Mouse (Mus musculus): Measurements from ENCODE around the gene Cnot8. TPM values are rescaled to one million over a fixed set of nuclear protein-coding genes. Genes with fewer than 3 reads are reported as not detected.
A peak's percentile ranks its signal among the peaks of the same experiment; 100 is the strongest.

Gene Cnot8
- polyA plus RNA-seq, 1 experiment, result 58.1 TPM

DNA sequence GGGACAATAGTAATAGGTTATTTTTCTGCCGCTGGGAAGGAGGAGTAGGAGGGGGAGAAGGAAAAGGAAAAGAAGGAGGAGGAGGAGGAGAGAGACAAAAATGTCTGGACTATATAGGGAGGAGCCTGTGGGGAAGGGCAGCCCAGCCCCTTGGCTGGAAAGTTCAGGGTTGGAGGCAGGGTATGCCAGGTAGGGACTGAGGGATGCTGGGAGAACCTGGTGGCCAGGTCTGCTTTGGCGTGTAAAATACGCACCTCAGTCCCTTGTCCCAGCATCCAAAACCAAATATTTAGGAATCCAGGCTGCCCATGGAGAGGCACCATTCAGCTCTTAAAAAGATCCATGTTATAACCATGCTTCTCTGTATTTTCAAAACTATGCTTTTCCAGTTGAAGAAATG is 1.8 kb upstream of the Cnot8 start:
- H3K4me3 ChIP-seq (ENCODE audit: insufficient read depth, low read length), result no peak overlapping the region
- H3K4me1 ChIP-seq (ENCODE audit: control insufficient read depth, insufficient read depth, low read length), result no peaks in the 10 kb centered on the region
- no peak overlapping the region for H3K27ac ChIP-seq (ENCODE audit: insufficient read depth, low read length)
- TF ChIP-seq CTCF (IDR thresholded peaks at IDR 0.05; ENCODE audit: borderline replicate concordance, insufficient read depth, low read length) (no peak), POLR2A (IDR thresholded peaks at IDR 0.05; ENCODE audit: low read depth, low read length) (no peak)

- TF ChIP-seq CTCF (IDR thresholded peaks at IDR 0.05; ENCODE audit: borderline replicate concordance, insufficient read depth, low read length), result no peak
- no peak for TF ChIP-seq POLR2A (IDR thresholded peaks at IDR 0.05; ENCODE audit: low read depth, low read length)
- Histone ChIP-seq H3K27ac (ENCODE audit: insufficient read depth, low read length) (no peak overlapping the region), H3K4me3 (ENCODE audit: insufficient read depth, low read length) (no peak overlapping the region), H3K4me1 (ENCODE audit: control insufficient read depth, insufficient read depth, low read length) (no peaks in the 10 kb centered on the region)
Measured at GRCm38 (mm10) chr11:58102581-58103343, 1.2 kb upstream of the Cnot8 start.

DNA sequence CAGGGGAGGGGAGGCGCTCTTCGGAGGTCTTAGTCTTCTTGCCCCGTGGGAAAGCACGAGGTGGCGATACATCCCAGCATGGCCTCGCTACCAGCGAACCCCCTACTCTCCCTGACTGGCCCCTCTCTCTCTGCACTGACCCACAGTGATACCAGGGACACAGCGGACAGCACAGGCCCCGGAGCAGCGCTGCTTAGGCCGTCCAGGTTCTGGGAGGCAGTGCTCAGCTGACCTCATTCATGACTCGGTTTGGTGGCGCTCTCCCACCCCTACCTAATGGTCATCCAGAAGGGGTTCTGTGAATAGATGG is 654 bp upstream of the Cnot8 start:
- TF ChIP-seq POLR2A (IDR thresholded peaks at IDR 0.05; ENCODE audit: low read depth, low read length), result no peak
- no peak for TF ChIP-seq CTCF (IDR thresholded peaks at IDR 0.05; ENCODE audit: borderline replicate concordance, insufficient read depth, low read length)
- H3K4me3 ChIP-seq (ENCODE audit: insufficient read depth, low read length), result no peak overlapping the region
- H3K27ac ChIP-seq (ENCODE audit: insufficient read depth, low read length), result 0 out of 2 replicates have a peak overlapping the region, but pooled peaks have one; percentile 8

DNA sequence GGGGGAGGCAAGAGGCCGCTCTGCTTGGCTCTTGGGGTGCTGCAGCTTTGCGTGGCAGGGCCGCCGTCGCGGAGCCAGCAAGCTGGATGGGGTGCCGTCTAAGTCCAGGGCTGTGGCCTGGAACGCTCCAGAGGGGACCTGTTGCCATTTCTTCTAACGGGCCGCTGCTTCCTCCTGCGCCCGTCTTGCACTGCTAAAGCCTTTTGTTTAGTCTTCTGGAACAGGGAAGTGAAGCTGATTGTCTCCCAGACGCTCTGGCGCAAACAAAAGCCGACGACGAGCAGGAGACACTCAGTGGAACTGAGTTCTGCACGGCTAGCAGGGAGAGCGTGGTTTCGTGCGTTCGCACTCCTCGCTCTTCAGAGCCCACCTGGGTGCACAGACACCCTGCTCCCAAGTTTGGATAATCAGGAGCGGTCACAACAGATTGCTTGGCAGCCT is 418 bp downstream of the Cnot8 start:
- Histone ChIP-seq H3K27ac (ENCODE audit: insufficient read depth, low read length) (peak overlapping the region; percentile 47), H3K4me1 (ENCODE audit: control insufficient read depth, insufficient read depth, low read length) (no peaks in the 10 kb centered on the region)
- no peak for TF ChIP-seq CTCF (IDR thresholded peaks at IDR 0.05; ENCODE audit: borderline replicate concordance, insufficient read depth, low read length)
- TF ChIP-seq POLR2A (IDR thresholded peaks at IDR 0.05; ENCODE audit: low read depth, low read length), result no peak

More for the DNA sequence above, 654 bp upstream of the Cnot8 start:
- no peaks in the 10 kb centered on the region for H3K4me1 ChIP-seq (ENCODE audit: control insufficient read depth, insufficient read depth, low read length)

DNA sequence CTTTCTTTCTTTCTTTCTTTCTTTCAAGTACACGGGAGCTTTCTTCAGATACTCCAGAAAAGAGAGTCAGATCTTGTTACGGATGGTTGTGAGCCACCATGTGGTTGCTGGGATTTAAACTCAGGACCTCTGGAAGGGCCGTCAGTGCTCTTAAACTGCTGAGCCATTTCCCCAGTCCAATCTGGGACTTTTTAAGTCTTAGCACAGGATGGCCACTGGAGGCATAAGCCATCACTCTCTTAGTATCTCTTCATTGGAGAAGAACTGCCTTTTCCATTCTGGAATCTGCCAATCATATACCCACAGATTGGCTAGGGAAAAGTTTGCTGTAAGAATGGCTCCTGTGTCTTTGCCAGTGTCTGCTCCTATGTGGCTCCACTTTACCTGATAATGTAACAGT is 3.1 kb downstream of the Cnot8 start:
- Histone ChIP-seq H3K27ac (ENCODE audit: insufficient read depth, low read length) (no peak overlapping the region), H3K4me1 (ENCODE audit: control insufficient read depth, insufficient read depth, low read length) (no peaks in the 10 kb centered on the region), H3K4me3 (ENCODE audit: insufficient read depth, low read length) (no peak overlapping the region)
- TF ChIP-seq POLR2A (IDR thresholded peaks at IDR 0.05; ENCODE audit: low read depth, low read length) (no peak), CTCF (IDR thresholded peaks at IDR 0.05; ENCODE audit: borderline replicate concordance, insufficient read depth, low read length) (no peak)

More for the DNA sequence above, 418 bp downstream of the Cnot8 start:
- peak overlapping the region; percentile 72 for H3K4me3 ChIP-seq (ENCODE audit: insufficient read depth, low read length)

DNA sequence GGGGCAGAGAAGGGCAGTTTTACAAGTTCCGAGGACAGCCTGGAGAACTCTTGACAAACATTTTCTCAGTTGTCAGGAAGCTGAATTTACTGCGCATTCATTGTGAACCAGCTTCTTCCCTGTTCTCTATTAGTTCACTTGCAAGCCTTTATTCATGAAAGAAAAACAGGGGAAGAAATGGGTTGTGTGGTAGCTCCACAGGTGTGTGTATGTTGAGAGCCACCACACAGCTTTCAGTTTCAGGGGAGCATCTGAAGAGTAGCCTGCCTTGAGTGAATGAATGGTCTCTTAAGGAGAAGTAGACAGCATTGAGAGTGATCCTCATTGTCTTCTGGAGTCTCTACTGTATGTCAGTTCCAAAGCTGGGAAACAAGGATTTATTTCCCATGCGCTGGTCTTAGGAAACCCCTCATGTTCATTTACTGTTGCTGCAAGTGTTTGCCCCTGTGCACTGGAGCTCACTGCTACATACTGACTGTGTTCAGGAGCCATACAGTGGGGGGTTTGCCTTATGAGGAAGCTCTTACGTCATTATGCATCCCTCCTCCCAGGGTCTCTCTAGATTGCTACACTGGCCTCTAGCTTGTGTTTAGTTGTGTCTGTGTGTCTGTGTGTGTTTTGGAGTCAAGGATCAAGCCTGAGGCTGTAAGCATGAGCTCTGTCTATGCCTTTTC is 3.8 kb downstream of the Cnot8 start:
- Histone ChIP-seq H3K4me1 (ENCODE audit: control insufficient read depth, insufficient read depth, low read length) (no peaks in the 10 kb centered on the region), H3K4me3 (ENCODE audit: insufficient read depth, low read length) (no peak overlapping the region), H3K27ac (ENCODE audit: insufficient read depth, low read length) (no peak overlapping the region)
- TF ChIP-seq POLR2A (IDR thresholded peaks at IDR 0.05; ENCODE audit: low read depth, low read length) (no peak), CTCF (IDR thresholded peaks at IDR 0.05; ENCODE audit: borderline replicate concordance, insufficient read depth, low read length) (no peak)

DNA sequence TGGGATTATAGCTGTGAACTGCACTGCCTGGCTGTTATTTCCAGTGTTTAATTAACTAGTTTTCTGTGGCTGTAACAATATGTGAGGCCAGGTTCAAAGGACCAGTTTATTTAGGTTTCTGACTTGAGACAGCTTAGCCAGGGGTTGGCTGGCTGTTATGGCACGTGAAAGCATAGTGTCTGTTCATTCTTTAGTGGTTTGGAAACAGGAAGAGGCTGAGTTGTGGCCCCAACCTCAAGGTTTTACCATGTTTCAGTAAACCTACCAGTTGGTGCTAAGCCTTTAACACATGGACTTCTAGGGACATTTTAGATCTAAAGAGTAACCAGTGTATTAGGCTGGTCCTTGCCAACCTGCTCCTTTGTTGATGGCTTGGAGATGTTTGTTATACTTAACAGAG is 12.6 kb downstream of the Cnot8 start:
- H3K4me1 ChIP-seq (ENCODE audit: control insufficient read depth, insufficient read depth, low read length), result no peaks in the 10 kb centered on the region
- H3K27ac ChIP-seq (ENCODE audit: insufficient read depth, low read length), result no peak overlapping the region
- TF ChIP-seq CTCF (IDR thresholded peaks at IDR 0.05; ENCODE audit: borderline replicate concordance, insufficient read depth, low read length) (no peak), POLR2A (IDR thresholded peaks at IDR 0.05; ENCODE audit: low read depth, low read length) (no peak)
- no peak overlapping the region for H3K4me3 ChIP-seq (ENCODE audit: insufficient read depth, low read length)

- TF ChIP-seq POLR2A (IDR thresholded peaks at IDR 0.05; ENCODE audit: low read depth, low read length) (no peak), CTCF (IDR thresholded peaks at IDR 0.05; ENCODE audit: borderline replicate concordance, insufficient read depth, low read length) (no peak)
- Histone ChIP-seq H3K27ac (ENCODE audit: insufficient read depth, low read length) (no peak overlapping the region), H3K4me3 (ENCODE audit: insufficient read depth, low read length) (no peak overlapping the region), H3K4me1 (ENCODE audit: control insufficient read depth, insufficient read depth, low read length) (no peaks in the 10 kb centered on the region)
Measured at GRCm38 (mm10) chr11:58117044-58117652, 13.2 kb downstream of the Cnot8 start.

DNA sequence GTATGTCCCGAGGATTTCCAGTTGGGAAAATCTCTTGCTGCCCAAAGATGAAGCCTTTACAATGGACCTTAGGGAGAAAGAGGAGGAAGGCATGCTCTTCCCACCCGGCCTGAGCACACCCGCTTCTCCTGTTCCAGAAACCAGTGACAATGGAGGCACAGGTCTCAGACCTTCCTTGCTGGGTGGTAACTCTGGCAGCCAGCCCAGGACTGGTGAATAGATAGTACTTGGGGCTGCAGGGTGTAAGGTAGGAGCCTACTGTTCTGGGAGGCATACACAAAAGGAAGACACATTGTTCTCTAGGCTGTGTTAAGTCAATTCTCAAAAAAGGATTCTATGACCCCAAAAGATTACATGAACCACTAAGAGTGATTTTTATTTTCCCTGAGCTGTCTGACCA is 16.7 kb downstream of the Cnot8 start:
- TF ChIP-seq CTCF (IDR thresholded peaks at IDR 0.05; ENCODE audit: borderline replicate concordance, insufficient read depth, low read length), result no peak
- Histone ChIP-seq H3K4me1 (ENCODE audit: control insufficient read depth, insufficient read depth, low read length) (no peaks in the 10 kb centered on the region), H3K4me3 (ENCODE audit: insufficient read depth, low read length) (no peak overlapping the region)

GRCm38 (mm10) chr11:58121351-58121750 is 17.4 kb downstream of the Cnot8 start:
- TF ChIP-seq POLR2A (IDR thresholded peaks at IDR 0.05; ENCODE audit: low read depth, low read length), result no peak
- TF ChIP-seq CTCF (IDR thresholded peaks at IDR 0.05; ENCODE audit: borderline replicate concordance, insufficient read depth, low read length), result no peak
- H3K27ac ChIP-seq (ENCODE audit: insufficient read depth, low read length), result no peak overlapping the region
- H3K4me3 ChIP-seq (ENCODE audit: insufficient read depth, low read length), result no peak overlapping the region
- no peaks in the 10 kb centered on the region for H3K4me1 ChIP-seq (ENCODE audit: control insufficient read depth, insufficient read depth, low read length)

More for the DNA sequence above, 16.7 kb downstream of the Cnot8 start:
- H3K27ac ChIP-seq (ENCODE audit: insufficient read depth, low read length), result no peak overlapping the region
